Comparison of ENCODE assay signal across 8 mouse cellular contexts in the genomic region with DNA sequence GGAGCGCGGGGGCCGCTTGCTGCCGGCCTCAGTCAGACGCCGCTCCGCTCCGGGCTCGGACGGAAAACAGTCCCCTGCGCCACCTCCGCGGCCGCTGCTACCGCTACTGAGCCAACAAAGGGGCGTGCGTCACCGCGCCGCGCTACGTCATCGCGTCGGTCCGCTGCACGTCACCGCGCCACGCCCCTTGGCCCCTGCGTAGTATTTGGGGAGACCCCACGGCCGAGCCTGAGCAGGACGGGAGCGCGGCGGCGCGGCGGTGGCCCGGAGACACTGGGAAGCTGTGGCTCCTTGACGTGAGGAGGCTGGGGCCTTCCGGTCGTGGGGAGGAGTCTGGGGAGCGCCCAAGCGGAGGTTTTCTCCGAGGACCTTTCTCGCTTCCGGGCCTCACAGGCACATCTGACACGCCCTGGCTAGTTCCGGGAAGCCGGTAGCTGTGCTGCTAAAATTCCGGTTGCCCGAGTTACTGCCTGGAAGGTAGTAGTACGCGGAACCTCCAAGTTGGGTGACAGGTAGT. TPM values are rescaled to one million over a fixed set of nuclear protein-coding genes. Genes with fewer than 3 reads are reported as not detected.
DNase-seq lines count a peak whose midpoint lies in the region; ATAC-seq and TF ChIP-seq lines count a peak whose summit lies in the region.

Gene Arih1 (minus strand): TSS at position 70 of the 517 bp plus-strand sequence.

- H3K4me2 ChIP-seq in kidney, embryonic 14.5 days (replicated peaks; ENCODE audit: low read depth, low read length) = peak within 1 kb of the TSS; percentile 91
- peak within 1 kb of the TSS; percentile 61 for H3K4me2 ChIP-seq in limb, embryonic 15.5 days

- H3K4me1 ChIP-seq in bone marrow macrophage, adult 2 months (ENCODE audit: control insufficient read depth, insufficient read depth, low read length) = peaks cover 15% of the 10 kb centered on the region
- H3K4me1 ChIP-seq in embryonic fibroblast, embryonic 13.5 days (ENCODE audit: control insufficient read depth, insufficient read depth, low read length) = no peaks in the 10 kb centered on the region; the same call in 1 of the 2 replicates
- H3K4me1 ChIP-seq in kidney, embryonic 14.5 days (ENCODE audit: control insufficient read depth, insufficient read depth, low read length) = 0 out of 2 replicates have a peak, but pooled peaks cover 4% of the 10 kb centered on the region
- H3K4me1 ChIP-seq in limb, embryonic 15.5 days = no peaks in the 10 kb centered on the region; the same call in 1 of the 2 replicates

- H3K4me3 ChIP-seq in bone marrow macrophage, adult 2 months (ENCODE audit: insufficient read depth, low read length) = peak within 1 kb of the TSS; percentile 99
- peak within 1 kb of the TSS; percentile 100 for H3K4me3 ChIP-seq in embryonic fibroblast, embryonic 13.5 days (ENCODE audit: insufficient read depth, low read length)
- peak within 1 kb of the TSS; percentile 98 for H3K4me3 ChIP-seq in kidney, embryonic 14.5 days (ENCODE audit: low read length)
- H3K4me3 ChIP-seq in limb, embryonic 15.5 days = peak within 1 kb of the TSS; percentile 98

- no peaks in the 10 kb centered on the region for H3K9me3 ChIP-seq in kidney, embryonic 14.5 days (ENCODE audit: control insufficient read depth, low read length)
- no peaks in the 10 kb centered on the region for H3K9me3 ChIP-seq in limb, embryonic 15.5 days

- H3K27ac ChIP-seq in bone marrow macrophage, adult 2 months (ENCODE audit: insufficient read depth, low read depth, low read length) = peak within 1 kb of the TSS; percentile 92
- peak within 1 kb of the TSS; percentile 87 for H3K27ac ChIP-seq in embryonic fibroblast, embryonic 13.5 days (ENCODE audit: insufficient read depth, low read length)
- peak within 1 kb of the TSS; percentile 97 for H3K27ac ChIP-seq in kidney, embryonic 14.5 days (ENCODE audit: low read depth, low read length)
- peak within 1 kb of the TSS; percentile 99 for H3K27ac ChIP-seq in limb, embryonic 15.5 days

- H3K36me3 ChIP-seq in kidney, embryonic 14.5 days (ENCODE audit: control insufficient read depth, insufficient read depth, low read length) = no peaks in the 10 kb centered on the region
- no peaks in the 10 kb centered on the region for H3K36me3 ChIP-seq in limb, embryonic 15.5 days

- peak; percentile 50; the same call in 1 of the 2 replicates for TF ChIP-seq POLR2A in bone marrow macrophage, adult 2 months (IDR thresholded peaks at IDR 0.05; ENCODE audit: borderline replicate concordance, low read depth, low read length)
- peak; percentile 94 for TF ChIP-seq POLR2A in embryonic fibroblast, embryonic 13.5 days (IDR thresholded peaks at IDR 0.05; ENCODE audit: low read depth, low read length)

- no peaks in the 10 kb centered on the region for H3K27me3 ChIP-seq in kidney, embryonic 14.5 days (ENCODE audit: control insufficient read depth, insufficient read depth, low read length)
- H3K27me3 ChIP-seq in limb, embryonic 15.5 days = no peaks in the 10 kb centered on the region

- peak; percentile 98 for ATAC-seq in kidney, embryonic 14.5 days (ENCODE audit: low FRiP score, low TSS enrichment)
- peak; percentile 99 for ATAC-seq in limb, embryonic 15.5 days (ENCODE audit: insufficient number of reproducible peaks, low FRiP score, low TSS enrichment, low read depth)

- TF ChIP-seq CTCF in bone marrow macrophage, adult 2 months (IDR thresholded peaks at IDR 0.05; ENCODE audit: low read depth, low read length) = no peak
- no peak for TF ChIP-seq CTCF in embryonic fibroblast, embryonic 13.5 days (IDR thresholded peaks at IDR 0.05; ENCODE audit: borderline replicate concordance, insufficient read depth, low read length)

- peak; percentile 99 for DNase-seq in A20 (ENCODE audit: low read depth, low spot score)
- peak; percentile 98 for DNase-seq in heart, adult 9 months (ENCODE audit: low spot score in 2 of 2)
- peak; percentile 97 to 98 for DNase-seq in monocyte, adult 2 months (ENCODE audit: low read depth in 1 of 2, low spot score in 2 of 2)
- peak; percentile 98 for DNase-seq in spleen, postnatal 36 days (ENCODE audit: low spot score in 2 of 2)

- under 1% methylated on average over 50 of the region's 56 CpGs for WGBS in kidney, embryonic 14.5 days
- WGBS in limb, embryonic 15.5 days = 0% methylated on average over 56 of the region's 56 CpGs

- H3K9ac ChIP-seq in kidney, embryonic 14.5 days (ENCODE audit: low read depth, low read length) = peak within 1 kb of the TSS; percentile 94
- peak within 1 kb of the TSS; percentile 97 for H3K9ac ChIP-seq in limb, embryonic 15.5 days

RNA-seq across cellular contexts. Expression of gene Arih1, which starts in this region (rescaled TPM):
- polyA plus RNA-seq in bone marrow macrophage, adult 2 months (2012; ENCODE audit: insufficient read depth, insufficient read length, missing spikeins) = 53.4 and 55.1 TPM in 2 replicates
- polyA plus RNA-seq in embryonic fibroblast, embryonic 13.5 days (2011; ENCODE audit: insufficient read length, low read depth, missing spikeins) = 162 TPM in 2 replicates
- 18.3 and 24.5 TPM in 2 replicates for polyA plus RNA-seq in kidney, embryonic 14.5 days (2014; fragmentation: Nextera tagmentation; extraction: Ambion mirVana)
- 13.0 and 15.0 TPM in 2 replicates for polyA plus RNA-seq in limb, embryonic 15.5 days (2015; fragmentation: Nextera tagmentation; extraction: Ambion mirVana)

Comparison
In these comparisons a context has a peak if more than half of its experiments do, and no peak if none do; other contexts are left out.
1. Peak in every context shown above with its lines: DNase-seq, ATAC-seq, H3K4me3 ChIP-seq and H3K27ac ChIP-seq.